ENCODE assay signal across 19 mouse cellular contexts in the genomic region with DNA sequence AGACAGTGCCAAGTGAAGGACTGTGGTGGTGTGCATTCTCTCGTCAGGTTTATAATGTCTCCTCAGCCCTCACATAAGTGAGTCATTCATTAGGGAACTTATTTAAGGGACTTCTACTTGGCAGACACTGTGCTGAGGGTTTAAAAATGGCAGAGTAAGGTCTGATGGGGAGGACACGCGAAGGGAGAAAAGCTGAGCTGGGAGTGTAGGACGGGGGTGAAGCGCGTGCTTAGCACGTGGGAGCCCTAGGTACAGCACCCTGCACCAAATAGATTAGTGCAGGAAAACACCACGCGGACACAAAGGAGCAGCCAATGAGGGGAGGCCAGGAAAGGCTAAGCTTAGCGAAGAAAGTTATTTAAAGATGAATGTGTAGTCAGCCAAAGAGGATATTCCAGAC. TPM values are rescaled to one million over a fixed set of nuclear protein-coding genes. Genes with fewer than 3 reads are reported as not detected.
DNase-seq lines count a peak whose midpoint lies in the region; ATAC-seq and TF ChIP-seq lines count a peak whose summit lies in the region.
"Had no signal": no experiment of that assay in that cellular context is flagged by ENCODE, and none has a peak within 500 bp of the region (broad histone marks: within the 10 kb centered on the region; RNA-seq: fewer than 3 reads in every experiment).

No protein-coding gene starts in this region.

- peaks cover 7% of the 10 kb centered on the region; the same call in 1 of the 2 replicates for H3K4me1 ChIP-seq in stomach, embryonic 15.5 days

- H3K9me3 ChIP-seq in stomach, embryonic 15.5 days = no peaks in the 10 kb centered on the region
- H3K9me3 ChIP-seq: hindbrain, embryonic 12.5 days; limb, embryonic 12.5 days; midbrain, embryonic 12.5 days; neural tube, embryonic 13.5 days had no signal

- H3K27me3 ChIP-seq in stomach, embryonic 15.5 days (replicated peaks) = no peaks in the 10 kb centered on the region

- intact Hi-C loops in gastrocnemius, adult 2 months (cut with DNase I) = no loop called here
- intact Hi-C loops in gastrocnemius, postnatal 36 days (cut with DNase I) = no loop called here

- H3K36me3 ChIP-seq in stomach, embryonic 15.5 days = no peaks in the 10 kb centered on the region
- H3K36me3 ChIP-seq: hindbrain, embryonic 12.5 days; limb, embryonic 12.5 days; midbrain, embryonic 12.5 days; neural tube, embryonic 13.5 days had no signal

- TF ChIP-seq CTCF in gastrocnemius, adult 2 months (IDR thresholded peaks at IDR 0.05) = no peak

- no peak for DNase-seq in gastrocnemius, adult 2 months
- DNase-seq in gastrocnemius, postnatal 36 days = no peak
- peak; percentile 37 for DNase-seq in right cerebral cortex, adult 18-20 months
- no peak for DNase-seq in right cerebral cortex, postnatal 14 days
- no peak for DNase-seq in adrenal gland, adult 2 months
- DNase-seq: cerebellum, adult 11 months; cerebellum, adult 9-11 months; layer of hippocampus, postnatal 36 days; thymus, postnatal 4 days had no signal

- H3K9ac ChIP-seq in stomach, embryonic 15.5 days = no peak overlapping the region
- H3K9ac ChIP-seq: hindbrain, embryonic 12.5 days; midbrain, embryonic 12.5 days had no signal

- no peak overlapping the region for H3K4me2 ChIP-seq in stomach, embryonic 15.5 days

- ATAC-seq in stomach, embryonic 15.5 days (ENCODE audit: insufficient read depth, low FRiP score, low read depth) = no peak
- no peak for ATAC-seq in granulocyte monocyte progenitor cell, adult 5-6 weeks (replicated peaks; ENCODE audit: poor library complexity, severe bottlenecking)
- ATAC-seq: activated CD4-positive, CD25-positive, alpha-beta regulatory T cell, adult 4 months; forebrain, embryonic 14.5 days had no signal

- no peak overlapping the region for H3K4me3 ChIP-seq in gastrocnemius, adult 2 months
- no peak overlapping the region for H3K4me3 ChIP-seq in stomach, embryonic 15.5 days (replicated peaks)

- 78% methylated on average over 10 of the region's 10 CpGs for WGBS in stomach, embryonic 15.5 days

- H3K27ac ChIP-seq in gastrocnemius, adult 2 months = peak overlapping the region; percentile 65
- peak overlapping the region; percentile 26; the same call in 1 of the 2 replicates for H3K27ac ChIP-seq in stomach, embryonic 15.5 days
- H3K27ac ChIP-seq: hindbrain, embryonic 12.5 days; limb, embryonic 12.5 days; midbrain, embryonic 12.5 days; neural tube, embryonic 13.5 days had no signal

RNA-seq across cellular contexts. Expression of a gene that starts 7.9 kb away (rescaled TPM):
- total RNA-seq in gastrocnemius, adult 2 months (2021) = under 1 TPM; 0.20 to 0.23 TPM
- under 1 TPM; 0.69 to 0.97 TPM for total RNA-seq in gastrocnemius, postnatal 36 days (2021)
- 220 and 224 TPM in 2 replicates for polyA plus RNA-seq in stomach, embryonic 15.5 days (2015; fragmentation: Nextera tagmentation; extraction: Ambion mirVana)
- total RNA-seq in adrenal gland, adult 2 months (2021) = 1 to 10 TPM; 3.6 to 4.5 TPM
- polyA plus RNA-seq in adrenal gland, adult 2 months (2012; rRNA removed) = 6.9 and 8.1 TPM in 2 replicates
- 26.7 and 35.6 TPM in 2 replicates for total RNA-seq in granulocyte monocyte progenitor cell, adult 5-6 weeks (2014; fragmentation: Nextera tagmentation)
- total RNA-seq in granulocyte monocyte progenitor cell, adult 5-6 weeks (2017) = 77.2 and 88.2 TPM in 2 replicates

RNA-seq across cellular contexts. Expression of a gene that starts 12.2 kb away (rescaled TPM):
- not detected for total RNA-seq in gastrocnemius, adult 2 months (2021)
- not detected for total RNA-seq in gastrocnemius, postnatal 36 days (2021)
- polyA plus RNA-seq in stomach, embryonic 15.5 days (2015; fragmentation: Nextera tagmentation; extraction: Ambion mirVana) = 0.28 and 0.45 TPM in 2 replicates
- under 1 TPM in 1 of 2 experiments, not detected in 1; 0.17 TPM for total RNA-seq in adrenal gland, adult 2 months (2021)
- 0.04 TPM in 1 of 2 replicates, not detected in the other for polyA plus RNA-seq in adrenal gland, adult 2 months (2012; rRNA removed)
- total RNA-seq in granulocyte monocyte progenitor cell, adult 5-6 weeks (2014; fragmentation: Nextera tagmentation) = 0.11 and 0.49 TPM in 2 replicates
- not detected in 2 replicates for total RNA-seq in granulocyte monocyte progenitor cell, adult 5-6 weeks (2017)
- total RNA-seq: gastrocnemius, adult 8-10 months; layer of hippocampus, postnatal 36 days had no signal
- polyA plus RNA-seq: activated CD4-positive, CD25-positive, alpha-beta regulatory T cell, adult 4 months; testis, adult 2 months had no signal

RNA-seq across cellular contexts. Expression of a gene that starts 17.2 kb away (rescaled TPM):
- total RNA-seq in gastrocnemius, adult 2 months (2021) = 1 to 10 TPM; 6.8 to 8.0 TPM
- total RNA-seq in gastrocnemius, postnatal 36 days (2021) = 1 to 10 TPM; 5.8 to 7.6 TPM
- 128 and 136 TPM in 2 replicates for polyA plus RNA-seq in stomach, embryonic 15.5 days (2015; fragmentation: Nextera tagmentation; extraction: Ambion mirVana)
- 100 to 1,000 TPM in 1 of 2 experiments, 10 to 100 TPM in 1; 81.0 to 123 TPM for total RNA-seq in adrenal gland, adult 2 months (2021)
- 158 and 228 TPM in 2 replicates for polyA plus RNA-seq in adrenal gland, adult 2 months (2012; rRNA removed)
- 116 and 119 TPM in 2 replicates for total RNA-seq in granulocyte monocyte progenitor cell, adult 5-6 weeks (2014; fragmentation: Nextera tagmentation)
- total RNA-seq in granulocyte monocyte progenitor cell, adult 5-6 weeks (2017) = 53.6 and 63.3 TPM in 2 replicates

RNA-seq across cellular contexts. Expression of a gene that starts 36.0 kb away (rescaled TPM):
- 10 to 100 TPM; 36.5 to 37.9 TPM for total RNA-seq in gastrocnemius, adult 2 months (2021)
- total RNA-seq in gastrocnemius, postnatal 36 days (2021) = 10 to 100 TPM; 36.3 to 37.8 TPM
- polyA plus RNA-seq in stomach, embryonic 15.5 days (2015; fragmentation: Nextera tagmentation; extraction: Ambion mirVana) = 99.8 and 101 TPM in 2 replicates
- 10 to 100 TPM; 55.6 to 68.1 TPM for total RNA-seq in adrenal gland, adult 2 months (2021)
- polyA plus RNA-seq in adrenal gland, adult 2 months (2012; rRNA removed) = 10.6 and 12.1 TPM in 2 replicates
- 75.7 and 79.4 TPM in 2 replicates for total RNA-seq in granulocyte monocyte progenitor cell, adult 5-6 weeks (2014; fragmentation: Nextera tagmentation)
- 94.8 and 103 TPM in 2 replicates for total RNA-seq in granulocyte monocyte progenitor cell, adult 5-6 weeks (2017)

RNA-seq across cellular contexts. Expression of a gene that starts 36.0 kb away (rescaled TPM):
- total RNA-seq in gastrocnemius, adult 2 months (2021) = 1 to 10 TPM; 6.0 to 9.0 TPM
- total RNA-seq in gastrocnemius, postnatal 36 days (2021) = 1 to 10 TPM; 5.7 to 6.5 TPM
- 4.8 and 7.0 TPM in 2 replicates for polyA plus RNA-seq in stomach, embryonic 15.5 days (2015; fragmentation: Nextera tagmentation; extraction: Ambion mirVana)
- total RNA-seq in adrenal gland, adult 2 months (2021) = 10 to 100 TPM; 17.1 to 18.0 TPM
- polyA plus RNA-seq in adrenal gland, adult 2 months (2012; rRNA removed) = 36.6 and 39.7 TPM in 2 replicates
- 20.6 and 25.0 TPM in 2 replicates for total RNA-seq in granulocyte monocyte progenitor cell, adult 5-6 weeks (2014; fragmentation: Nextera tagmentation)
- 3.7 and 4.0 TPM in 2 replicates for total RNA-seq in granulocyte monocyte progenitor cell, adult 5-6 weeks (2017)

Comparison
In these comparisons a context has a peak if more than half of its experiments do, and no peak if none do; other contexts are left out.
1. RNA of a gene that starts 7.9 kb away (total RNA-seq): 26.7 to 88.2 TPM in granulocyte monocyte progenitor cell, adult 5-6 weeks; 3.6 to 4.5 TPM in adrenal gland, adult 2 months, 0.69 to 0.97 TPM in gastrocnemius, postnatal 36 days and 0.20 to 0.23 TPM in gastrocnemius, adult 2 months; every median in the first group is over 4 times any median in the second.
2. RNA of a gene that starts 17.2 kb away (total RNA-seq): 81.0 to 123 TPM in adrenal gland, adult 2 months and 53.6 to 119 TPM in granulocyte monocyte progenitor cell, adult 5-6 weeks; 6.8 to 8.0 TPM in gastrocnemius, adult 2 months and 5.8 to 7.6 TPM in gastrocnemius, postnatal 36 days; every median in the first group is over 4 times any median in the second.